Mouse (Mus musculus): ENCODE measurements at regions not wholly inside any gene's neighbourhood (a gene's known extent, or its start where the extent isn't known, plus 50 kb on each side); places are given as distances from the start of the nearest gene placed in this dataset.

DNA sequence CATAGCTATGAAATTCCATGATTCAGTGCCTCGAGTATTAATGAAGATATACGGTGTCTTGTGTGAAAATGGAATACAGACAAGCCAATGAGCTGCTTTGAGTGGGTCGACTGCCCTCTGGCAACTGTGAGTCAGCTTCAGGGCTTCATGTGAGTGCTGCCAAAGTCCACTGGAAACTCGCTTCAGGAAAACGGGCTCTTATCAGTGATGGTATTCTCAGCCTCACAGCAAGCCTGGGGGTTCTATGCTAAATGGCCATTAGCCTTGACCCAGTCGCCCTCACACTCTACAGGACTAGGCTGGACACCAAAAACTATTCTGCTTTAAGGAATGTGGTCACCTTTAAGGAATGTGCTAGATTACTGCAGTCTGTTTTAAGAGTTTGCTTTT lies 477.8 kb downstream of the Efnb2 start:
- no peak for DNase-seq (ENCODE audit: low spot score)

DNA sequence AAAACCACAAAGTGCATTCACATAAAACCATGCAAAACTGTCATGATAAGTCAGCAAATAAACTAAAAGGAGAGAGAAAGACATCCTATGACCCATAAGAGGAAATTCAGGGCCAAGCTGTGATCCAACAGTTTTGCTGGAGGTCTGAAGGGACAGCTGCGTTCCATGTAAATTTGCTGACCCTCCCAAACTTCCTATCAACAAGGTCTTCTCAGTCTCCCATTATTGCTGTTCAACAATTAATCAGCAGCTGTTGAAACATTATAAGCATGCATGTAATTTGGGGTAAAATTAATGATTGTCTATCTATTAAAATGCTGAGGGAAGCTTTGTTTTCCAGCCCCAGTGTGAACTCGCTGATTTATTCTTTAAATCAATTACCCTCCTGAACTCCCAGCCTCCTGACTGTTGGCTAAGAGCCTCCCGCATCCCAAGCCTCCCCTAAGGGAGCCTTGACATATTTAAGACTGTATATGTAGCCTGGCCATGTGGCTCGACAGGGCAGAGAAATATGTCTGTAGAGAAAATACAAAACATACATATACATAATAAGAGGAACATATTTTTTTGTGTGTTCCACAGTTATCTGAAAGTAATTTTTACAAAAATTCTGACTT lies 478.3 kb downstream of the Efnb2 start:
- DNase-seq (ENCODE audit: low spot score), result no peak

DNA sequence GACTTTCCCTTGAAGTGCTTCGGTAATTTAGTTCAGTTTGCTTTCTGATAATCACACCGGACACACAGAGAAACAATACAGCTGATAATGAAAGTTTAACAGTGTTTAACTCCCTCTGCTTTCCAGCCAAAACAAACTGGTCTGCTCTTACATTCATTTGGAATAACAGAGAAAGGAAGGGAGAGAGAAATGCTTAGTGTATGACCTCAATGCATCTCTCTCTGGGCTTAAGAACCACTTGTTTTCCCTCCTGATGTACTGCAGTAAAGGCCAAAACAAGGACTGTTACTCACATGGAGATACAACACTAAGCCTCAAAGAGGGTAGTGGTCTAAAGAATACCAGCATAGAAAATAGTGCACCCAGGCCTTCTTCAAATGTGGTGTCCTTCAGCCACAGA lies 478.9 kb downstream of the Efnb2 start:
- DNase-seq (ENCODE audit: low spot score), result no peak

DNA sequence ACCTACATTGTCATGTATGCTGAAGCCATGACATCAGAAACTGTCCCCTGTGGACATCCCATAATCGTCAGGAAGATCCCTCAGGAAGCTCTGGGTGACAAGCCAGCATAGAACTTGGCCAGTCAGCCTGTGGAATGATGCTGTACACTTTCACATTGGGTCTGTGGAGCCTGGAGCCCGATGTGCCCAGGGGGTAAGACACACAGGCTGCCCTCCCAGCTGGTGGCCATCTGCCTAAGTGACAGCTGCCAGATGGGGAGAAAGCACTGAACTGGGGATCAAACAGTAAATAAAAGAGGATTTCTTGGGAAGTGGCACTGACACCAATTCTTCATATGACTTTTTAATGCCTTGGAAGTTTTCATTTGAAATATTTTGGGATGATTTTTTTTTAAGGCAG lies 486.8 kb downstream of the Efnb2 start:
- DNase-seq (ENCODE audit: low spot score), result no peak

DNA sequence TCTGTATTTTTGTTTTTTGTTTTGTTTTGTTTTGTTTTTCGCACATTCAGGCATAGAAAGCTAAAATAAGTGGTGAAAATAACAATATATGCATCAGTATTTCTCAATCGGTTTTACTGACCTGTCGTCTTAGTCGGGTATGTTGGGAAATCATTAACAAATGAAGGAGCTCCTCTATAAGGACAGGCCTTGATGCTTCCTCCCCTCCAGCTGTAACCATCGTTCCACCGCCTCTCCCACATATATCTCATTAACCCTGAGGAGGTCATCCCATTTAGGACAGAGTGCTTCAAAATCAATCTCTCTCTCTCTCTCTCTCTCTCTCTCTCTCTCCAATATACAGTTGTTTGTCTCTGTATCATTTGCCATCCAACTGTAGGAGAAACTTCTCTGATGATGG lies 492.4 kb downstream of the Efnb2 start:
- DNase-seq (ENCODE audit: low spot score), result no peak

DNA sequence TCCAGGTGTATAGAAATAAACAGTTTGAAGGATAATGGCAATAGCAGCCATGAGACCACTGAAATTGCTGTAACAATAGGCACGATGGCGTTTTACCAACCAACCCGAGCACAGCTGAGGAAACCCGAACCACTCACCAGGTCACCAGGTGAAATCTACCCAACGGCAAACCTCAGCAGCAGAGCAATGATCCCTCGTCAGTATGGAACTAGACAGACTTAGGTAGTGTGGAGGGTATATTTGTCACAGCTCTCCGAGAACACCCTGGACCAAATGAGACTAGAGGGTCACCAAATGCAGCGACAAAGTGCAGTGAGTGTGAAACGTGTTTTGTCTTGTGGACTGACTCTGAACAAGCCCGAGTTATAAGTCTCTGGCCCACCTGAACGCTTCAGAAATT lies 492.8 kb downstream of the Efnb2 start:
- DNase-seq (ENCODE audit: low spot score), result no peak

DNA sequence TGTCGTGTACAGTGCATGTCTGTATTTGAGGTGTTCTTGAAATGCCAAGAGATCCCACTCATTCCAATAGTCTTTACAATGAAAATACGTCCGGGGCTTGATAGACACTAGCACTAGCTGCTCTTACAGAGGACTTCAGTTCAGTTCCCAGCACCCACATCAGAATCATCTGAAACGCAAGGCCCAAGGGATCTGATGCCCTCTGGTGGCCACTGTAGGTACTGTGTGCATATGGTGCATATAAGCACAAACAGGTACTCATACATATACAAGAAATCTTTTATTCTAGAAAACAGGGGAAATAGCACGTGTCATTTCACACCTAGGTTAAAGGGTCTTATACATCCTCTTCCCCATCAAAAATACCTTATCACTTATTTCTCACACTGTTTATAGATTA lies 513.5 kb downstream of the Efnb2 start:
- no peak for DNase-seq (ENCODE audit: low spot score)

DNA sequence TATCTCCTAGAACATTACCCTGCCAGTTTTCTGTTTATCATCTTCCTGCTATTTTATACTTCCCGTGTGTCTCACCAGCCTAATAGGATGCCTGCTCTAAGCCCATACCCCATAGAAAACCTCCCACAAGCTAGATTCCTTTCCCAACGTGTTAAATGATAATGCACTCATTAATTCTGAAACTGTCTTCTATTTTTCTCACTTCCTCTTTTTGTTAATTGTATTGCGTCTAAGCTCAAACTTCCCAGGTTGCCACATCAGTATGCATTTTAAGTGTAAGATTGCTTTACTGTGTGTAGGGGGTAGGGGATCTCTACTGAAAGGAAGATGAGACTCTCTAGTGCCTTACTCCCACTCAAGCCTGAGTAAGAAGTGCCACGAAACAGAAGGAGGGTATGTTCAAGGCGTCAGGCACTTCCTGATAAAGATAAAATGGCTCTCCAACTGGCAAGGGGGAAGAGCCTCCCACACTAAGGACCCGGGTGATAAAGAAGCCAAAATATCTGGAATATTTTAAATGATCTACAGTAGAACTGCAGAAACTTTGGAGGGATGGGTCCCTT lies 518.0 kb downstream of the Efnb2 start:
- DNase-seq (ENCODE audit: low spot score), result no peak

DNA sequence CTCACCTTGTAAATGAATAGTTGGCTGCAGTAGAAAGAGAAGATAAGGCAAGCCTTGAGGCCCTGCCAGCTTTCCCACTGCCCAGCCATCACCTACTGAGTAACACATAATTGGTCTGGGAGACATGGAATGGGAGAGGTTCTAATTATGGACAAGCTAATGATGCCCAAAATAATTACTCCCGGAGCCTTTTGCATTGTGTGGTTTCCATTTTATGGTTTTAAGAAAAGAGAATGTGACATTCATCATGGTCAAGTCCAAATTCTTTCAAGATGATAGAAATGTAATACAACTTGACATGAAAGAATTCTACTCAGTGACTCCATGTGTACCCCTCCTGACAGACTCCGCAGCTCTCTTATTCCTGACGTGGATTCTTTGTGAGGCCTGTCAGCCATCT lies 518.6 kb downstream of the Efnb2 start:
- DNase-seq (ENCODE audit: low spot score), result no peak

DNA sequence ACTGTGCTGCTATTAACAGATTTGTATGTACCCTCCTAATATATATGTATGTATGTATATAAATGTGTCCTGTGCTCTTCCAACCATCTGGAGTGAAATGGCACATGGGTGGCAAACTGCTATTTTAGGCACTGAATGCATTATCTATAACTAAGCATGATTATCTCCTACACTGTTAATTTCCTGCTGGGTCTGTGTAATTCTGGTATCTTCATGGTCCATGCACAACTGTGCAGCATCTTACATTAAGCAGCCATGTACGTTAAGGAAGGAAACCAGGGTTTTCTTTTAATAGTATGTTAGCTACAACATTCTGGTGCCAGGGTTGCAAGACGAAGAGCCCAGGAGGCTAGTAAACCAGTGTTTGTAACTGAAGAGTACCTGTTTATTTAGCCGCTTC lies 521.3 kb downstream of the Efnb2 start:
- DNase-seq (ENCODE audit: low spot score), result no peak

DNA sequence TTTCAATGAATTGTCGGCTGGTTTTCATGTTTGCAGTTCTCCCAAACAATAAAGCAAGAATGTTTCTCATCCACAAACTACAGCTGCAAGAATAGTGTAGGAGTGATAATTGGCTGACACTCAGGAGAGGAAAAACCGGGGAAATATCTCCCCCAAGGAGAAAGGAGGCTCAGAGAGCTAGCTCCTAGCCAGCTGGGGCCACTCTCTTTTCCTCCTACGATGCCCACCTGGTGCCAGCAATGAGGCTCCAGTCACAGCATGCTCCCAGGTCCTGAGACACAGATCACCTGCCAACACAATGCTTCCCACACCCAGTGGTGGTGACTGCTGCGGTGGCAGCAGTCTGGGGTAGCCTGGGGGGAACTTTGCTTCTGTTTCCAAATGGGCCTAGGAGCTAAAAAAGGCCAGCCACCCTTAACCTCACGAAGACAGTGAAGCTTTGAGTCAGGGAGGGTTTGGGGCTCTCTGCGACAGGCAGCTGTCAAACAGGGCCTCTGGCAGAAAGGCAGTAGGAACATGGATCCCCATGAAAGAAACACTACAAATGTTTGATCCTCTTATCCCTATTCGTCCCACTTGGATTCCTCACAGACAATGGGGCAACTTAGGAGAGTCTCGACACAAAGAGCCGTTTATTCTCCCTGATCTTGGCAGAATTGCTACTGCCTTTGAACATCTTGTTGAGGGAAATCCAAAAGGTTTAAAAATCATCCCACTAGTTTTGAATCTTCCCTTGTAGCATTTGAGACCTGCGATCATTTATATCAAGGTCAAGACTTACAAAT lies 527.8 kb downstream of the Efnb2 start:
- DNase-seq (ENCODE audit: low spot score), result no peak

DNA sequence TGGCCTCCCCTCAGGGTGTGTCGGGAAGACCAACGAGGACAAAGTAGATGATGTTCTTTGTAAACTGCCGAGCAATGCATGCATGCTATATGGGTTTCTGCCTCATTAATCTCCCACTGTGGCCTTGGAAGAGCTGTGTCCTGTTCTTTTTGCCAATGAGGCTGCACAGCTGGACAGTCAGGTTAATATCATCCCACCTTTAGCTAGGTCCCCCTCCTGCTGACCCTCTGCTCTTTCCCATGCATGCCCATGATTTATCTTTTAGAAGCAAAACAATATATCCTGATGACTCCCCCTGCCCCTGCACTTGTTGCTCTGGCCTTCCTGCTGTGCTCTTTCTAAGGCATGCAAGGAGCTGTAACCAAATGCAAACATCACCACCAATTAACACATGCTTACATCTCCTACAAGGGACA lies 529.1 kb downstream of the Efnb2 start:
- DNase-seq (ENCODE audit: low spot score), result no peak

DNA sequence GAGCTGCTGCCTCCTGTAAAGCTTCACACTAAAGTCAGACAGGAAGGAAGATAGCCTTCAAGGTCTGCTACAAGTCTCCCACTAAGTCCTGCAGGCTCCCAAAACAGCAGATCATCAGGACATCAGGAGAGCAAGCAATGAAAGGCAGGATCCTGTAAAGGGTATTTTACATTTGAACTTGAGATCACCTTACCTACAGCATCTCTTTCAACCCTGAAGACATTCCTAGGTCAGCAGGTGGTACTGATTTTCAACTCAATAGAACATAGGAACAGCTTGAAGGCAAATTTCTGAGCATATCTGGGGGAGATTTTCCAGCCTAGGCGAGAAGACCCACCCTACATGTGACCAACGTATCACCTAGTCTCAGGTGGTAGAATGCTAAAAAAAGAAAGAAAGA lies 530.2 kb downstream of the Efnb2 start:
- no peak for DNase-seq (ENCODE audit: low spot score)

DNA sequence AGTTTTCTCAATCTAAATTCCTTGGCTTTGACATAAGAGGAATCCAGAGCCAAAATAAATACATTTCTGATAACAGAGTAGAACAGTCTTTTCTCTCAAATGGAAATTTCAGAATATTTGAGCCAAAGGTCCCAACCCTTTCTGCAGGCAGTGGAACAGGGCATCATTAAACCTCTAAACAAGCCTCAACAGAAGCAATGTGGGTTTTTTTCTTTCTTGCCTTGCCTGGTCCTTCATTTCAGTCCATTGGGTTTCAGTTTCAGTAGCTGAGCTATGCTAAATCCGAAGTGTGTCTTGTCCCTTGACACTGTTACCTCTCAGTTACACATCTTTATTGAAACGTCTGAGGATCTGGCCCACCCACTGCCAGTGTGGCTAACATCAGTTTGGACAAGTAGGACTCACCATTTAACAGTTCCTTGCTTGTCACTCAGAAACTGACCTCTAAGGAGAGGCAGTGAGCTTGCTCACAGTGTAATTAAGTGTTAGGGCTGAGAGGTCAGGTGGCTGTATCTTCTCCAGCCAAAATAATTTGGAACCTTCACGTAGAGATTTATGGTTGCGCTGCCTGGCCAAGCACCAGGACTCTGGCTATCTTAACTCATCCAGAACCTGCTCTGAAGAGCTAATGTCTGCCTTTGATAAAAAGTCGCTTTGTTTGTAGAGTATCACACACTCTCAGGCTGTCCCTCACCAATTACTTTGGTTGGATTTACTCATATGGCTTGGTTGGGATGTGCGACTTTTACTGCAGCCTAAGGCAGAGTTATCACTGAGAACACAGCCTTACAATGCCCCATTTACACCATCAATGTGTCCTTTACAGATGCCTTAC lies 545.2 kb downstream of the Efnb2 start:
- DNase-seq (ENCODE audit: low spot score), result no peak

DNA sequence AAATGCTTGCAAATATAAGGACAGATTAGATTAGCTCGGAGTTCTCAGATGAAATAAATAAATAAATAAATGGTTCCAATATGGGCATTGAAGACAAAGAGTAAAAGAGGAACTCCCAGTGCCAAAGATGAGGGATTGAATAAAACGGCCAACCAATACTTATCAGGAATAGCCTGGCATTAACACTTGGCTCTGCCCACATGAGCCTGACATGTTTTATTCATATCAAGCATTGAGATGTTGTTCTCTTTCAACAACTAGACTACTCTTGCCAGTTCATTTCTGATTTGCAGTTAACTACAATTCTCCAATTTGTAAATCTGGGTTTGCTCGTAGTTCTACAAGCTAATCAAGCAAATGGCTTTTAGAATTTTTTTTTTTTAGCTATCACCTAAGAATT lies 546.4 kb downstream of the Efnb2 start:
- no peak for DNase-seq (ENCODE audit: low spot score)

DNA sequence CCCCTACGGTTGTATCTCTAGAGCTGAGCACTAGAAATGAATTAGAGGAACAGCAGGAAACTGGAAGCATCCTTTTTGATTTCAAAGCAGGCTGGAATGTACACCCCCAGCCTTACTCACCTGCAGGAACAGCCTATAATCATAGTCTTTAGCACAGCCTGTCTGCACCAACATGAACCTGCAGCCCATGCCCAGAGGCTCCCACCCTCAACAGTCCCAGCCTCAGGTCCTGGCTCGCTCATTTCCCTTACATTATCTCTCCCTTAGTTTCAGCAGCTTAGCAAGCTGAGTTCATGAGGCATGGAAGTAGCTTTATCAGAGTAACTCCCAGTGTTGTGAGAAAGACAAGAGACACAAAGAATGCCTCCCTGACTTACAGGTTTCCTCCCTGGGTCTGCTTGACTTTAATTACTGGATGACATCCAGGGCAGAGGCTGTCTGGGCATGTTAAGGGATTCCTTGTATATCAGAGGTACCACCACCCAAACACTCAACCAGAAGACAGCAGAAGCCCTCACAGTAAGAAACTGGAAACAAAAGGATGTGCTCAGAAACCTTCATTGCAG lies 551.2 kb downstream of the Efnb2 start:
- DNase-seq (ENCODE audit: low spot score), result no peak

DNA sequence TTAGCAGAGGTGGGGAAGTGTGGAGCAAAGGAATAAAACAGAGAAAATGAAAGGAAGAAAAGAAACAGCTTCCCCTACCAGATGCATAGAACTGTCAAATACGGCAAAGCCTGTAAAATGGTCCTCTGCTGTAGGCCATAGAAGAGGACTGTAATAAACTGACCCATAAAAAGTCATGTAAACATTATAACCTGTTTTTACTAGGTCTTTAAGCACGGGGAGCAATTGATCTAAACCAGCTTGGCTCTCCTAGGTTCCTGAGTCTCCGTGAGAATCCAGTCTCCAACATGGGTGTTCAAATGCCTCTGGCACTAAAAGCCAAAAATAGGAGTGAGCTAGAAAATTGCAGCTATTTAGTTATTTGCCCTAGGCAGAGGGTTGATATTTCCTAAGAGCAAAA lies 557.5 kb downstream of the Efnb2 start:
- DNase-seq (ENCODE audit: low spot score), result no peak

DNA sequence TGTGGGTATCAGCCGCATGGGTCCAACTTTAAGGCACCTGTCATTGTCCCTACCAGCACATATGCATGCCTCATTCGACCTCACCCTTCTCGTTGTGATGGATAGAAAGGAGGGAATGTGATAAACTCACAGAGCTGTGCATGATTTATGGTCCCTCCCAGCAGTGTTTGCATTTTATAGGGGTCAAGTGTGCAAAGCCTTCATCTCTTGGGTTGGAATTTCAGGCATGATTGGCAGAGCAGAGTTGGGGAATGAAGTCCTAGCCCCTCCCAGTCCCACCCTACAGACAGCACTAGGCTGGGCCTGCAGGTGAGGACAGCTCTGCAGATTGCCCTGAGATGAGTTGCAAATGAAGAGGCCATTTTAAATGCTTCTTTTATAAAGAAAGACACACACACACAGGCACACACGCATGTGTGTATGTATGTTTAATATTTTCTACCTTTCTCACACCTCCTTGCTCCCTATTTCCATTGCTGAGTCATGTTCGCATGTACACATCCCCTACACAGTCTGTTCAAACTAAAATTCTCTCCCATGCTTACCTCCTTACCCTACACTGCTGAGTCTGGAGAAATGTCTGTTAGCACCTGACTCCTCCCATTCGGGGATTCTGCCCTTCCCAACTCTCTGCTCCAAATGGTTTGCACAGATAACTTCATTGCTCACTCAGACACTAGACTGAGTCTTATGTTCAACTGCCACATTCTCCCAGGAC lies 558.9 kb downstream of the Efnb2 start:
- no peak for DNase-seq (ENCODE audit: low spot score)

DNA sequence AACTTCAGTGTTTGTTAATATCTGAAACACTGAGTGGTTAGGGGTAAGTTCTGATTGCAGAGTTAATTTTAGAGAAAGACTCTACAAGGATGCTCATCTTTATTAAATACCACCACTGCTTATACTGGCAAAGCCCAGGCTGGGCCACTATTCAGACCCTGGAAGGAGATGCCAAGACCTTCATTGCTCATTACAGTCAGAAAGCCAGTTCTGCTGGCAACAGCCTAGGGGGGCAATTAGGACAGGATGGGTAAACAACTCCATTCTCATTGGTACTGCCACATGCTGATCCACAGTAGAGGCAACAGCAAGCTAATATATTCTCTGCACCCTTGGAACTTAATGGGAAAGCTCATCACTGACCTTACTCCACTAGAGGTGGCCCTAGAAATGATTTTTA lies 568.5 kb downstream of the Efnb2 start:
- DNase-seq (ENCODE audit: low spot score), result no peak

DNA sequence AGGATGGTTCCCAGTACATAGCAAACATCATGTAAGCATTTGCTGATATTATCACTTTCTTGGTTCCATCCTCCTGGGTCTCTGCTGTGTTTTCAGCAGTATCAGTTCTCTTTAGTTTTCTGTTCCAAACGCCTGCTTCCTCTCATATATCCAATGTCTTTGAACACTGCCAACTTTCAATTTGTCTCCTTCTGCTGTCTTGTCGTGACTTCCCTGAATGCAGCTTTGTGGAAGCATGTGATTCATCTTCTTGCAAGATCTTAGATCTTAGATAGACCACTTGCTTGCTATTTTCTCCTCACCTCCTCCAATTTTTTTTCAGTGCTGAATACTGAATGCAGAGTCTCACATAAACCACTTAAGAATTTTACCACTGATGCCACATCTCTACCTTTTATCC lies 576.4 kb downstream of the Efnb2 start:
- no peak for DNase-seq (ENCODE audit: low spot score)

DNA sequence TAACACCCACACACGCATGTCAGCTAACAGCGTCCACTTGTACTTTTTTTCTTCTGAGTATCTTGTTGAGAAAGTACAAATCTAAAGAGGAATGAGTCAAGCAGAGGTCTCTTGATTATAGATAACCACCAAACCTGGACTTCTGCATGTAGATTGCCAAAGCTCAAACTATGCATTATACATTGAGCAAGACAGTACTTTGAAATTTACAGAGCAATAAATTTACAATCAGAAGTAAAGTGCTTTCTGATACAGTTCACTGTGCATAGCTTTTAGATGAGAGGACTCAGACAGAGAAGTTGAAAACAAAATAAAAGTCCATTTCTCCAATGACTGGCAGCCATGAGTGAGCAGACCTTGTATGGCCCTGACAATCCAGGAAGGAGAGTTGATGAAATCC lies 597.0 kb downstream of the Efnb2 start:
- no peak for DNase-seq (ENCODE audit: low spot score)
